Mouse (Mus musculus): ENCODE results near the gene Kmt2a. TPM values are rescaled to one million over a fixed set of nuclear protein-coding genes. Genes with fewer than 3 reads are reported as not detected.
"Not testable (repeated sequence)": the region's sequence is repeated elsewhere in the genome, so short reads cannot be mapped to it uniquely, and the experiment has no call there.

Kmt2a gene
- polyA plus RNA-seq, 1 experiment, result 4.9 TPM

DNA sequence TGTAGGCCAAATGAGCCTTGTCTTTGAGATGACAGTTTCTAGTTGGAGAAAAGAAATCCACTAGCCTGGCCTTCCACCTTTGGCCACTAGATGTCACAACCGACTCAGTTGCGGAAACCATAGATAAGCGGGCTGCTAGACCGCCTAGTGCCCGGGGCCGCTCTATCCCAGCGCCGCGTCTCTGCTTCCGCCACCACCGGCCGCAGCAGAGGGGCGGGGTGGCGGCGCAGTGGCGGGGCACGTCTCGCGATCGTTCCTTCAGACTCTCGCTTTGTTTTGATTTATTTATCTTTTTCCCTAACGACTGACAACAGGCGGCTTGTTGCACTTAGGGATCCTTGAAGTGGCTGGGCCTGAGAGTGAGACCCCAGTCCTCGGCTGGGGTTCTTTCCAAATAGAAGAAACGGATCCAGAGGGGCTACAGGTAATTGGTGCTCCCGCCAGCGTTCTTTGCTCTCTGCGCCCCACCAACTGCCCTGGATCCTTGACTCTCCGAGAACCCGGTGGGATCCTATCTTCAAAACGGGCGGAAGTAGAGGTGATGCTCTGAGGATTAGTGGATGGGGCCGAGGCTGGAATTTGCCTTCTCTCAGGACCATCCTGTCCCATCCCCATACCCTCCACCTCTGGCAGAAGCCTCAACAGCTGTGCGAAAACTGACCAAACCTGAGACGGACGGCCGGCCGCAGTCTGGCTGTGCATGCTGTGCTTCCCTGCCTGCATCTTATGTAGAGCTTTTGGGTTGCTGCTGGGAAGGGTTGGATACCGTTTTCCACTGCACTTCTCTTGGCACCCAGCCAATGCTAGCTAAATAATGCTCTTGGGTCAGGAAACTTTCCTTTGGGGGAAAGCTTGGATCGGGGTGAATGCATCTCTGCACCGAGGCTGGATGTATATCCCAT is 108.1 kb downstream of the Kmt2a start:
- H3K27me3 ChIP-seq (ENCODE audit: control insufficient read depth, insufficient read depth, low read length), result no peaks in the 10 kb centered on the region
- H3K4me1 ChIP-seq (ENCODE audit: control insufficient read depth, insufficient read depth, low read length), result peaks cover 4% of the 10 kb centered on the region
- peak overlapping the region; percentile 96 for H3K4me3 ChIP-seq (ENCODE audit: control insufficient read depth, low read depth, low read length)
- TF ChIP-seq POLR2A (IDR thresholded peaks at IDR 0.05; ENCODE audit: control insufficient read depth, low read depth, low read length), result peak; percentile 89
- peak; percentile 80; the same call in 1 of the 2 replicates for TF ChIP-seq CTCF (IDR thresholded peaks at IDR 0.05; ENCODE audit: control insufficient read depth, insufficient read depth, insufficient replicate concordance, low read depth, low read length)
- 0 out of 2 replicates have a peak, but pooled peaks cover 2% of the 10 kb centered on the region for H3K36me3 ChIP-seq (ENCODE audit: control insufficient read depth, insufficient read depth, low read length)
- H3K27ac ChIP-seq (ENCODE audit: control insufficient read depth, insufficient read depth, low read depth, low read length), result peak overlapping the region; percentile 94

DNA sequence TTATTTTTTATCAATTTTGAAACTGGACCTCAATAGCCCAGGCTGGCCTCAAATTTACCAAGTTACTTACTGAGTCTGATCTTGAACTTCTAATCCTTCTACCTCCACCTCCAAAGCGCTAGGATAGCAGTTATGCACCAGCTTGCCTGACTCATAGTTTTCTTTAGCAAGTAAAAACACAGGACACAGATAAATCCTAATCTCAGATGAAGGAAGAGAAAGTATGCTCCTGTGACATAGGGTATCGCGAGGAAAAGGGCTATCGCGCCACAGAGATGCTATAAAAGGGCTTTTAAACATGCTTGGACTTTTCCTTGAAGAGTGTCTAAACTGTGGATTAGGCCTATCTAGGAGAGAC is 108.7 kb downstream of the Kmt2a start:
- H3K4me3 ChIP-seq (ENCODE audit: control insufficient read depth, low read depth, low read length), result peak overlapping the region; percentile 96; the same call in 1 of the 2 replicates
- peaks cover 4% of the 10 kb centered on the region for H3K4me1 ChIP-seq (ENCODE audit: control insufficient read depth, insufficient read depth, low read length)
- H3K27me3 ChIP-seq (ENCODE audit: control insufficient read depth, insufficient read depth, low read length), result no peaks in the 10 kb centered on the region
- no peak for TF ChIP-seq POLR2A (IDR thresholded peaks at IDR 0.05; ENCODE audit: control insufficient read depth, low read depth, low read length)
- TF ChIP-seq CTCF (IDR thresholded peaks at IDR 0.05; ENCODE audit: control insufficient read depth, insufficient read depth, insufficient replicate concordance, low read depth, low read length), result no peak
- 0 out of 2 replicates have a peak, but pooled peaks cover 2% of the 10 kb centered on the region for H3K36me3 ChIP-seq (ENCODE audit: control insufficient read depth, insufficient read depth, low read length)
- H3K27ac ChIP-seq (ENCODE audit: control insufficient read depth, insufficient read depth, low read depth, low read length), result peak overlapping the region; percentile 92

DNA sequence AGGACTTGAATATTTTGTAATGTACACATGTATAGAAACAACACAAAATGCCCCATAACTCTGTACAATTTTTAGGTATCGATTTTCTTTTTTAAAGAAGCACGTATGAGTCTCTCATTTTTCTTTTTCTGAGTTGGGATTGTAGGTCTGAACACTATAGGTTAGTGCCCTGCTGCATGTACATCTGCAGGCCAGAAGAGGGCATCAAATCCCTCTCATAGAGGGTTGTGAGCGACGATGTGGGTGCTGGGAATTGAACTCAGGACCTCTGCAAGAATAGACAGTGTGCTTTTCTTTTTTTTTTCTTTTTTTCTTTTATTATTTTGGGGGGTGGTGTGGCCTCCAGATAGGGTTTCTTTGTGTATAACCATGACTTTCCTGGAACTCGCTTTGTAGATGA is 109.7 kb downstream of the Kmt2a start:
- Histone ChIP-seq H3K27me3 (ENCODE audit: control insufficient read depth, insufficient read depth, low read length) (no peaks in the 10 kb centered on the region), H3K4me1 (ENCODE audit: control insufficient read depth, insufficient read depth, low read length) (peaks cover 4% of the 10 kb centered on the region), H3K36me3 (ENCODE audit: control insufficient read depth, insufficient read depth, low read length) (0 out of 2 replicates have a peak, but pooled peaks cover 1% of the 10 kb centered on the region), H3K27ac (ENCODE audit: control insufficient read depth, insufficient read depth, low read depth, low read length) (no peak overlapping the region), H3K4me3 (ENCODE audit: control insufficient read depth, low read depth, low read length) (no peak overlapping the region)
- TF ChIP-seq POLR2A (IDR thresholded peaks at IDR 0.05; ENCODE audit: control insufficient read depth, low read depth, low read length), result no peak
- TF ChIP-seq CTCF (IDR thresholded peaks at IDR 0.05; ENCODE audit: control insufficient read depth, insufficient read depth, insufficient replicate concordance, low read depth, low read length), result no peak

DNA sequence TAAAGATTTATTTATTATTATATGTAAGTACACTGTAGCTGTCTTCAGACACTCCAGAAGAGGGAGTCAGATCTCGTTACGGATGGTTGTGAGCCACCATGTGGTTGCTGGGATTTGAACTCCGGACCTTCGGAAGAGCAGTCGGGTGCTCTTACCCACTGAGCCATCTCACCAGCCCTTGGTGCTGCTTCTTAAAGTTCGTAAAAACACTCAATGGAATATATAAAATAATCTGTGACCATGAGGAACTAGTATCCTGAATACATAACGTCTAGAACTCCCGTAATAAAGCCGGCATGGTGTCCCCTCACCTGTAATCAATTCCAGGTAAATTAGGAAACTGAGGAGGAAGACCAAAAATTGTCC is 113.1 kb downstream of the Kmt2a start:
- not testable (repeated sequence) for H3K27me3 ChIP-seq (ENCODE audit: control insufficient read depth, insufficient read depth, low read length); H3K36me3 ChIP-seq (ENCODE audit: control insufficient read depth, insufficient read depth, low read length); H3K4me1 ChIP-seq (ENCODE audit: control insufficient read depth, insufficient read depth, low read length)
- H3K27ac ChIP-seq (ENCODE audit: control insufficient read depth, insufficient read depth, low read depth, low read length), result peak overlapping the region; percentile 29; the same call in 1 of the 2 replicates
- H3K4me3 ChIP-seq (ENCODE audit: control insufficient read depth, low read depth, low read length), result peak overlapping the region; percentile 59

DNA sequence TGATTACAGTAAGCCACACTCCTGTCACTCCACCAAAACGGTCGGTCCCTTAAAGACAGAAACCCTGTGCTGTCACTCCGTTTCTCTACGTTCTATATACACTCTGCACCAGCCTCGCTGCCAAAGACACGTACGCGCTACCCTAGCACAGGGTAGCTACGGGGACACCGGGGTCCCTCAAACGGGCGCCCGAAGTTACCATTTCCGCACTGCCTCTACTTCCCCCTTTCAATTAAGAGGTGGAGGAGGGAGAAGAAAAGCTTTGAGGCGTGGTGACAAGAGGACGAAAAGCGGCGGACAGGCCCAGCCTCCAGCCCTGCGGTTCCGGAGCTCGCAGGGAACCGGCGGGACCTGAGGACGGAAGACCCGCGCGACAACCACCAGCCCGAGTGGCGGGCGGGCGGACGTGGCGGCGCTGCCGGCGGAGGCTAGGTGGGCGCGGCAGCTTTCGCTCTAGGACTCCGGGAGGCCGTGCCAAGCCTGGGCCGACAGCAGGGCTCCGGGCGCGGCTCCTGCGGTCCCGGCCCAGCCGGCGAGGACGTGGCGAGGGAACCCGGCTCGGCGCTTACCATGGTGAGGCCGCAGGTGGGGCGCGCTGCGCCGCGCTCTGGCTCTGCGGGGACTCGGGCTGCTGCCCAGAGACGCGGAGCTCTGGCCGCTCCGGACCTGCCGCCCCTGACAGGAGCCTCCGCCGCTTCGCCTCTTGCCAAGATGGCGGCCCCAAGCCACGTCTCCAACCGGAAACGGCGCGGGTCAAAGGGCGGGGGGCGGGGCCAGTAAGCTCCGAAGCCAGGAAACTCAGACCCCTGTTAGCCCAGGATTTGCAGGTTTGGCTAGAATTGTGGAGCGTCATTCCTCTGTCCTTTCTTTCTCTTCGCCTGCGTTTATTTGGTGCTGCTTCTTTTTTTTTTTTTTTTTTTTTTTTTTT is 113.7 kb downstream of the Kmt2a start, which contains the start of the genes Arcn1 and Ift46:
Gene Arcn1, minus strand, starts transcription at position 745 of the 928 bp plus-strand sequence.
Gene Ift46, plus strand, starts transcription at position 808 of the 928 bp plus-strand sequence.
- Histone ChIP-seq H3K4me3 (ENCODE audit: control insufficient read depth, low read depth, low read length) (peak within 1 kb of the TSS; percentile 95), H3K36me3 (ENCODE audit: control insufficient read depth, insufficient read depth, low read length) (no peaks in the 10 kb centered on the region), H3K27me3 (ENCODE audit: control insufficient read depth, insufficient read depth, low read length) (no peaks in the 10 kb centered on the region), H3K4me1 (ENCODE audit: control insufficient read depth, insufficient read depth, low read length) (peaks cover 6% of the 10 kb centered on the region), H3K27ac (ENCODE audit: control insufficient read depth, insufficient read depth, low read depth, low read length) (peak within 1 kb of the TSS; percentile 96)
- TF ChIP-seq POLR2A (IDR thresholded peaks at IDR 0.05; ENCODE audit: control insufficient read depth, low read depth, low read length), result peak; percentile 75
- no peak for TF ChIP-seq CTCF (IDR thresholded peaks at IDR 0.05; ENCODE audit: control insufficient read depth, insufficient read depth, insufficient replicate concordance, low read depth, low read length)

DNA sequence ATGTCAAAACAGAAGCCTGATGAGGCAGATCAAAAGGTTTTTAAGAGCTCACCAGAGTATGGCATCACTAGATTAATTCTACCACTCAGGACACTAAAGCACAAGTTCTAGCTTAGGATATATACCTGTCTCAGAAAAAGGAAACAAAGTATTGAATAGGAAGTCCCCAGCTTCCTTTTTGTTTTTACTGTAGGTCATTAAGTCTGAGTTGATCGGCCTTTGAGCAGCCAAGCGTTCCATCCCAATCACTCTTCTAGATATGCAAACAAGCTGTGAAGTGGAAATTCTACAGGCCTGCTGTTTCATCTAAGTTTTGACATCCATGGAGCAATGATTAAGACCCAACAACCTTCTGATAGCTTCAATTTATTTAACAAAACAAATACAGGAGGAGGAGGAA is 120.2 kb downstream of the Kmt2a start:
- Histone ChIP-seq H3K36me3 (ENCODE audit: control insufficient read depth, insufficient read depth, low read length) (no peaks in the 10 kb centered on the region; the same call in 1 of the 2 replicates), H3K27me3 (ENCODE audit: control insufficient read depth, insufficient read depth, low read length) (no peaks in the 10 kb centered on the region), H3K27ac (ENCODE audit: control insufficient read depth, insufficient read depth, low read depth, low read length) (no peak overlapping the region), H3K4me1 (ENCODE audit: control insufficient read depth, insufficient read depth, low read length) (peaks cover 2% of the 10 kb centered on the region), H3K4me3 (ENCODE audit: control insufficient read depth, low read depth, low read length) (no peak overlapping the region)
- no peak for TF ChIP-seq CTCF (IDR thresholded peaks at IDR 0.05; ENCODE audit: control insufficient read depth, insufficient read depth, insufficient replicate concordance, low read depth, low read length)

Other genes starting within 250 kb of the Kmt2a start
- gene Treh, start 208.1 kb downstream of the Kmt2a start, polyA plus RNA-seq (2012; rRNA removed), result 0.47 TPM in 1 of 2 replicates, not detected in the other
- gene Phldb1, start 146.1 kb downstream of the Kmt2a start, polyA plus RNA-seq (2012; rRNA removed), result 3.8 and 4.8 TPM in 2 replicates
- gene Arcn1, start 113.5 kb downstream of the Kmt2a start, polyA plus RNA-seq (2012; rRNA removed), result 22.0 and 28.5 TPM in 2 replicates
- gene Ift46, start 113.4 kb downstream of the Kmt2a start, polyA plus RNA-seq (2012; rRNA removed), result 199 and 203 TPM in 2 replicates
- gene Tmem25, start 82.0 kb downstream of the Kmt2a start, polyA plus RNA-seq (2012; rRNA removed), result 3.0 and 3.1 TPM in 2 replicates
- gene Ttc36, start 78.2 kb downstream of the Kmt2a start, polyA plus RNA-seq (2012; rRNA removed), result 0.32 and 0.99 TPM in 2 replicates
- 134 and 141 TPM in 2 replicates for gene Atp5l, start 39.4 kb upstream of the Kmt2a start, polyA plus RNA-seq (2012; rRNA removed)
- gene Ube4a, start 84.3 kb upstream of the Kmt2a start, polyA plus RNA-seq (2012; rRNA removed), result 11.5 and 16.6 TPM in 2 replicates
- gene Cd3g, start 99.1 kb upstream of the Kmt2a start, polyA plus RNA-seq (2012; rRNA removed), result not detected in 2 replicates
- 49.4 and 55.3 TPM in 2 replicates for gene Cd3d, start 100.5 kb upstream of the Kmt2a start, polyA plus RNA-seq (2012; rRNA removed)
- 0.07 and 0.43 TPM in 2 replicates for gene Cd3e, start 128.3 kb upstream of the Kmt2a start, polyA plus RNA-seq (2012; rRNA removed)
- gene Mpzl2, start 158.5 kb upstream of the Kmt2a start, polyA plus RNA-seq (2012; rRNA removed), result 0.65 and 1.7 TPM in 2 replicates
- gene Mpzl3, start 173.9 kb upstream of the Kmt2a start, polyA plus RNA-seq (2012; rRNA removed), result 0.58 and 0.67 TPM in 2 replicates
- not detected in 2 replicates for gene Jaml, start 197.9 kb upstream of the Kmt2a start, polyA plus RNA-seq (2012; rRNA removed)
- 0.31 and 0.48 TPM in 2 replicates for gene Scn2b, start 236.5 kb upstream of the Kmt2a start, polyA plus RNA-seq (2012; rRNA removed)